Mouse (Mus musculus) mature B cell (primary cell): ENCODE measurements around the gene Atg10.

Experiments
- in situ Hi-C: fragments of 300-500 bp; cut with MboI; formaldehyde crosslinking; loops from 2 replicates; pipeline ENCODE4 v1.14.3; 2019

The Atg10 gene

GRCm38 (mm10) chr13:91118156-91118555, 105.6 kb downstream of the Atg10 start:
- in situ Hi-C loops: no loop called here

- in situ Hi-C loops: no loop called here
Observed at GRCm38 (mm10) chr13:91114880-91115279, 108.9 kb downstream of the Atg10 start.

- in situ Hi-C loops: no loop called here
Observed at GRCm38 (mm10) chr13:91107308-91107946, 116.3 kb downstream of the Atg10 start.

GRCm38 (mm10) chr13:91102238-91102637, 121.5 kb downstream of the Atg10 start:
- in situ Hi-C loops: no loop called here

- in situ Hi-C loops: no loop called here
Observed at GRCm38 (mm10) chr13:91100417-91100816, 123.4 kb downstream of the Atg10 start.

- in situ Hi-C loops: no loop called here
Observed at GRCm38 (mm10) chr13:91094851-91095250, 128.9 kb downstream of the Atg10 start.

- in situ Hi-C loops: no loop called here
Observed at GRCm38 (mm10) chr13:91094196-91094595, 129.6 kb downstream of the Atg10 start.

GRCm38 (mm10) chr13:91093610-91094009, 130.2 kb downstream of the Atg10 start:
- in situ Hi-C loops: no loop called here

GRCm38 (mm10) chr13:91093162-91093561, 130.6 kb downstream of the Atg10 start:
- in situ Hi-C loops: no loop called here

- in situ Hi-C loops: no loop called here
Observed at GRCm38 (mm10) chr13:91091731-91092190, 132.0 kb downstream of the Atg10 start.

- in situ Hi-C loops: no loop called here
Observed at GRCm38 (mm10) chr13:91090861-91091730, 132.7 kb downstream of the Atg10 start.

- in situ Hi-C loops: no loop called here
Observed at GRCm38 (mm10) chr13:91086361-91086900, 137.3 kb downstream of the Atg10 start.

GRCm38 (mm10) chr13:91072351-91072750, 151.4 kb downstream of the Atg10 start:
- in situ Hi-C loops: no loop called here

- in situ Hi-C loops: no loop called here
Observed at GRCm38 (mm10) chr13:91060871-91061270, 162.9 kb downstream of the Atg10 start.

- in situ Hi-C loops: no loop called here
Observed at GRCm38 (mm10) chr13:91048171-91048570, 175.6 kb downstream of the Atg10 start.

GRCm38 (mm10) chr13:91046851-91047250, 176.9 kb downstream of the Atg10 start:
- in situ Hi-C loops: no loop called here

GRCm38 (mm10) chr13:91041236-91041635, 182.5 kb downstream of the Atg10 start:
- in situ Hi-C loops: no loop called here

GRCm38 (mm10) chr13:91040421-91040820, 183.3 kb downstream of the Atg10 start:
- in situ Hi-C loops: no loop called here

- in situ Hi-C loops: no loop called here
Observed at GRCm38 (mm10) chr13:91039201-91039807, 184.5 kb downstream of the Atg10 start.

- in situ Hi-C loops: no loop called here
Observed at GRCm38 (mm10) chr13:91038636-91039035, 185.1 kb downstream of the Atg10 start.

- in situ Hi-C loops: no loop called here
Observed at GRCm38 (mm10) chr13:91038034-91038433, 185.7 kb downstream of the Atg10 start.

GRCm38 (mm10) chr13:91037405-91037804, 186.4 kb downstream of the Atg10 start:
- in situ Hi-C loops: no loop called here
